Comparison of ENCODE assay signal across 8 mouse cellular contexts in the genomic region with DNA sequence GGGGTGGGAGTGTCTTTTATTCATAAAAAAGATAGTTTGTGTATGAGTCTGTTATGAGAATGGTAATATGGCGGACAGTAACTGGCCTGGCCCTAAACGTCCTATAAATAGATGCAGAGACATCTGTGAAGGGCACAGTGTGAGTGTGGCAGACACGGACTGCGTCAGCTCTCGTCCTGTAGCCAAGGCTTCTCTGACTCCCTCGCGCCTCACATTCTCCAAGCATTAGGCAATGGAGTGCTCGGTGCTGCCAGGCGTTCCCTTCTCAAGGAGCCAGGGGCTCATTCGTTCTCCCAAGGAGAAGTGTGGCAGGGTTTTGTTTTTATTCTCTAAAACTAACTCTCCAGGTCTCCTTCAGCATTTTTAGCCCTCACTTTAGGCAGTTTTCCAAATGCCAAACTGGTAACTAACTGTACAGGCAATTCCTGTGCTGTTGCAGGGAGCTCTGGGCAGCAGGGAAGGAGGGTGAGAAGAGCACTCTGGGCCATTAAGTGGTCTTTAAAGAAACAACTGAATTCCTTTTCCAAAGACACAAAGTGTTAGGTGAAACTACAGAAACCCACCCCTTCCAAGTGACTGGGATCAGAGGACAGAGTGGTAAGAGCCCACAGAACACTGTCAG. TPM values are rescaled to one million over a fixed set of nuclear protein-coding genes. Genes with fewer than 3 reads are reported as not detected.
DNase-seq lines count a peak whose midpoint lies in the region; ATAC-seq and TF ChIP-seq lines count a peak whose summit lies in the region.

No protein-coding gene starts in this region.

- TF ChIP-seq CTCF in Patski (IDR thresholded peaks at IDR 0.05): no peak
- no peak for TF ChIP-seq CTCF in kidney, adult 2 months (conservative IDR thresholded peaks at IDR 0.05; ENCODE audit: insufficient read depth, insufficient read length, low read depth, low read length)

- no peaks in the 10 kb centered on the region for H3K9me3 ChIP-seq in stomach, embryonic 15.5 days

- H3K4me2 ChIP-seq in stomach, embryonic 15.5 days: no peak overlapping the region

- TF ChIP-seq POLR2A in kidney, adult 2 months (IDR thresholded peaks at IDR 0.05; ENCODE audit: low read depth, low read length): no peak

- no peak overlapping the region for H3K9ac ChIP-seq in stomach, embryonic 15.5 days

- DNase-seq in cerebellum, adult 9-10 months: peak; percentile 48
- DNase-seq in cerebellum, adult 11-12 months: no peak
- DNase-seq in Patski (ENCODE audit: low read depth, low spot score): peak; percentile 63
- DNase-seq in gastrocnemius, adult 18-20 months (ENCODE audit: low spot score): peak; percentile 90
- DNase-seq in kidney, adult 2 months: peak; percentile 58
- no peak for DNase-seq in layer of hippocampus, postnatal 36 days
- DNase-seq in frontal cortex, postnatal 10 days (ENCODE audit: low spot score in 2 of 2): no peak

- in situ Hi-C loops in Patski (cut with MboI; ENCODE audit: low pct_unique_long_range_greater_than_20kb): no loop called here

- peak overlapping the region; percentile 14 for H3K27ac ChIP-seq in kidney, adult 2 months (ENCODE audit: insufficient read depth, low read depth, low read length)
- H3K27ac ChIP-seq in stomach, embryonic 15.5 days: peak overlapping the region; percentile 67

- peaks cover 22% of the 10 kb centered on the region for H3K4me1 ChIP-seq in kidney, adult 2 months (ENCODE audit: control insufficient read depth, insufficient read depth, low read length)
- H3K4me1 ChIP-seq in stomach, embryonic 15.5 days: peaks cover 9% of the 10 kb centered on the region

- no peaks in the 10 kb centered on the region for H3K27me3 ChIP-seq in Patski
- H3K27me3 ChIP-seq in kidney, adult 2 months (replicated peaks; ENCODE audit: control insufficient read depth, insufficient read depth, low read length): no peaks in the 10 kb centered on the region
- H3K27me3 ChIP-seq in stomach, embryonic 15.5 days (replicated peaks): no peaks in the 10 kb centered on the region

- CTCF ChIA-PET in Patski (lab: Charles Lee): interaction anchor here (0.8 kb wide), 1 partner anchor 24 kb away, joined by 4 read pairs; no protein-coding TSS in a partner anchor

- H3K4me3 ChIP-seq in kidney, adult 2 months (ENCODE audit: insufficient read depth, low read depth, low read length): no peak overlapping the region
- no peak overlapping the region for H3K4me3 ChIP-seq in stomach, embryonic 15.5 days (replicated peaks)

- WGBS in kidney, adult 2 months: 54% methylated on average over 10 of the region's 10 CpGs
- 47% methylated on average over 10 of the region's 10 CpGs for WGBS in stomach, embryonic 15.5 days

- POLR2A ChIA-PET in Patski (lab: Charles Lee): interaction anchor here (0.7 to 1.3 kb wide), 3 partner anchors 21 to 75 kb away, joined by 3 read pairs; a partner anchor contains a TSS

- peak; percentile 99 for ATAC-seq in Patski
- ATAC-seq in stomach, embryonic 15.5 days (ENCODE audit: insufficient read depth, low FRiP score, low read depth): peak; percentile 34; the same call in 1 of the 2 replicates

- no peaks in the 10 kb centered on the region for H3K36me3 ChIP-seq in kidney, adult 2 months (ENCODE audit: control insufficient read depth, insufficient read depth, low read length)
- H3K36me3 ChIP-seq in stomach, embryonic 15.5 days: no peaks in the 10 kb centered on the region

RNA-seq across cellular contexts. Expression of a gene that starts 22.2 kb away (rescaled TPM):
- 41.8 TPM for polyA plus RNA-seq in Patski (2021)
- 10 to 100 TPM; 28.6 to 32.2 TPM for total RNA-seq in gastrocnemius, adult 18-20 months (2021)
- 26.8 and 33.9 TPM in 2 replicates for polyA plus RNA-seq in kidney, adult 2 months (2012; rRNA removed)
- polyA plus RNA-seq in stomach, embryonic 15.5 days (2015; fragmentation: Nextera tagmentation; extraction: Ambion mirVana): 6.1 and 7.2 TPM in 2 replicates
- 10 to 100 TPM; 19.7 to 29.8 TPM for total RNA-seq in layer of hippocampus, postnatal 36 days (2021)

Comparison
In these comparisons a context has a peak if more than half of its experiments do, and no peak if none do; other contexts are left out.
1. DNase-seq: peak in cerebellum, adult 9-10 months (single experiment), Patski (single experiment), gastrocnemius, adult 18-20 months (single experiment) and kidney, adult 2 months (single experiment); none in cerebellum, adult 11-12 months (single experiment), layer of hippocampus, postnatal 36 days (0 of 2) and frontal cortex, postnatal 10 days (0 of 2).